Mouse (Mus musculus) liver, embryonic 15.5 days (tissue): ENCODE results near the gene Arhgef6. TPM values are rescaled to one million over a fixed set of nuclear protein-coding genes. Genes with fewer than 3 reads are reported as not detected.

Experiments
- ATAC-seq: fragments of 200-750 bp; cut with Nextera tagmentation; 2 replicates; pipeline ENCODE4 v1.8.0; 2017; ENCODE audit warnings: moderate number of reproducible peaks, mild to moderate bottlenecking, moderate library complexity; ENCODE audit not compliant: insufficient read depth
- H3K27ac ChIP-seq: fragments of 300-500 bp; sonication (generic); replicated peaks from 2 replicates; pipeline ENCODE4 v1.5.1; 2015; ENCODE audit warnings: mild to moderate bottlenecking, inconsistent platforms
- H3K27me3 ChIP-seq: fragments of 300-500 bp; sonication (generic); 2 replicates; pipeline ENCODE4 v1.6.1; 2015; ENCODE audit warnings: mild to moderate bottlenecking, inconsistent platforms
- H3K36me3 ChIP-seq: fragments of 300-500 bp; sonication (generic); replicated peaks from 2 replicates; pipeline ENCODE4 v1.6.1; 2015; ENCODE audit warnings: moderate library complexity, mild to moderate bottlenecking, inconsistent platforms
- H3K4me1 ChIP-seq: fragments of 300-500 bp; sonication (generic); replicated peaks from 2 replicates; pipeline ENCODE4 v1.6.1; 2015; ENCODE audit warnings: inconsistent platforms
- H3K4me2 ChIP-seq: fragments of 300-500 bp; sonication (generic); 2 replicates; pipeline ENCODE4 v1.6.1; 2015; ENCODE audit warnings: moderate library complexity, mild to moderate bottlenecking, inconsistent platforms
- H3K4me3 ChIP-seq: fragments of 300-500 bp; sonication (generic); replicated peaks from 2 replicates; pipeline ENCODE4 v1.5.1; 2015; ENCODE audit warnings: mild to moderate bottlenecking, inconsistent platforms
- H3K9ac ChIP-seq: fragments of 300-500 bp; sonication (generic); 2 replicates; pipeline ENCODE4 v1.6.1; 2015; ENCODE audit warnings: moderate library complexity, mild to moderate bottlenecking, inconsistent platforms
- H3K9me3 ChIP-seq: fragments of 300-500 bp; sonication (generic); replicated peaks from 2 replicates; pipeline ENCODE4 v1.6.1; 2016; ENCODE audit warnings: inconsistent platforms
- WGBS: fragments of 180-500 bp; shearing (Covaris S2); methylation state at CpG from one replicate; pipeline ENCODE4 v1.1.7; 2015; ENCODE audit warnings: mixed read lengths; ENCODE audit not compliant: insufficient replicate concordance; 5-methylcytosine and 5-hydroxymethylcytosine counted together
- polyA plus RNA-seq: library from polyadenylated mRNA; unstranded; fragments of >200 nt; fragmentation: Nextera tagmentation; extraction: Ambion mirVana; gene quantifications from 2 replicates; pipeline ENCODE4 v1.2.1, GENCODE M21; 2015

Arhgef6 gene
- polyA plus RNA-seq, result 5.5 and 5.7 TPM in 2 replicates

- WGBS, result 27% methylated on average over 18 of the region's 18 CpGs
- peak within 1 kb of the TSS; percentile 14; the same call in 1 of the 2 replicates for H3K4me3 ChIP-seq
- no peaks in the 10 kb centered on the region for H3K4me1 ChIP-seq
- no peaks in the 10 kb centered on the region for H3K9me3 ChIP-seq
- no peak within 1 kb of the TSS for H3K9ac ChIP-seq
- no peaks in the 10 kb centered on the region for H3K36me3 ChIP-seq
- no peaks in the 10 kb centered on the region for H3K27me3 ChIP-seq
- ATAC-seq, result no peak
- peak within 1 kb of the TSS; percentile 13; the same call in 1 of the 2 replicates for H3K4me2 ChIP-seq
- H3K27ac ChIP-seq, result no peak within 1 kb of the TSS
Observed at GRCm38 (mm10) chrX:57338371-57339211, at the start of gene Arhgef6. Gene Arhgef6 (minus strand): TSS chrX:57338729.

DNA sequence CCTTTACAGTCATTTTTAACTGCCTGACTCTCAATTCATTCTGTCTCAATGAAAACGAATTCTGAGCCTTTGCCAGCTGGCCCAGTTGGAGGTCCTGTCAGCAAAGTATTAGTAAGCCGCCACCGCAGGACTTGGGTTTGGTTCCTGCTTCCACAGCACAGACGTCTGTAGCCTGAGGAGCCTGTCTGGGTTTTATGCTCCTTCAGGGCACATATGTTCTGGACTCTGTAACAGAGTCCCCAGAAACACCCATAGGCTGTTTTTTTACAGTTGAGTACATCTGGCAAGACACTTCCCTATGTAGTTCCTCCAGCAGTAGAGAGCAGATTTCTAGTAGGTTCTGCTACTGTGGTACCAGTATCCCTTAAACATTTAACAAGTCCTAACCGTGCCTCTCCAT, 42.4 kb upstream of the Arhgef6 start:
- no peak overlapping the region for H3K27ac ChIP-seq
- H3K4me3 ChIP-seq, result no peak overlapping the region
- ATAC-seq, result no peak
- no peaks in the 10 kb centered on the region for H3K27me3 ChIP-seq
- no peaks in the 10 kb centered on the region for H3K9me3 ChIP-seq
- 76% methylated on average over 5 of the region's 5 CpGs for WGBS
- peaks cover 75% of the 10 kb centered on the region for H3K36me3 ChIP-seq
- no peak overlapping the region for H3K9ac ChIP-seq
- H3K4me1 ChIP-seq, result no peaks in the 10 kb centered on the region
- no peak overlapping the region for H3K4me2 ChIP-seq

DNA sequence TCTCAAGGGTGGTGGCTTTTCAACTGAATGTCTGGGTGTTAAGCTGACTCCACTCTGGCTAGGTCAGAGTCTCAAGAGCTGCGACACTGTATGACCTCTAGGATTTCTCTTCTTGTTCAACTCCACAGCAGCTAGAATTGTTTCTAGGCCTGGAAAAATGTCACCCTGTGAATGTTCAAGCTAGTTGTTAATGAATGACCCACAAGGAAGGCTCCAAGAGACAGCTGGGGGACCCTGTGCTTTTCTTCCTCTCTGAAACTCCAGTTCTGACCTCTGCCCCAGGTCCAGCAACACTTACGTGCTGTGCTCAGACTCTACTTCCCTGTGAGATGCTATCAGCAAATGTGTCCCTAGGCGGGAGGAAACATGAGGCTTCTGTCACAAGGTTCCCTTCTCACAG, 40.0 kb upstream of the Arhgef6 start:
- peaks cover 52% of the 10 kb centered on the region for H3K36me3 ChIP-seq
- no peak overlapping the region for H3K9ac ChIP-seq
- WGBS, result 57% methylated on average over 3 of the region's 3 CpGs
- H3K9me3 ChIP-seq, result no peaks in the 10 kb centered on the region
- no peaks in the 10 kb centered on the region for H3K27me3 ChIP-seq
- no peak overlapping the region for H3K4me3 ChIP-seq
- no peak overlapping the region for H3K4me2 ChIP-seq
- H3K4me1 ChIP-seq, result peaks cover 8% of the 10 kb centered on the region
- ATAC-seq, result no peak
- no peak overlapping the region for H3K27ac ChIP-seq

- H3K4me1 ChIP-seq, result peaks cover 23% of the 10 kb centered on the region
- WGBS, result 60% methylated on average over 3 of the region's 3 CpGs
- peaks cover 43% of the 10 kb centered on the region for H3K36me3 ChIP-seq
- H3K4me3 ChIP-seq, result no peak overlapping the region
- H3K9me3 ChIP-seq, result no peaks in the 10 kb centered on the region
- H3K4me2 ChIP-seq, result no peak overlapping the region
- H3K9ac ChIP-seq, result no peak overlapping the region
- no peak overlapping the region for H3K27ac ChIP-seq
- no peak for ATAC-seq
- no peaks in the 10 kb centered on the region for H3K27me3 ChIP-seq
Observed at GRCm38 (mm10) chrX:57377096-57377495, 38.6 kb upstream of the Arhgef6 start.

DNA sequence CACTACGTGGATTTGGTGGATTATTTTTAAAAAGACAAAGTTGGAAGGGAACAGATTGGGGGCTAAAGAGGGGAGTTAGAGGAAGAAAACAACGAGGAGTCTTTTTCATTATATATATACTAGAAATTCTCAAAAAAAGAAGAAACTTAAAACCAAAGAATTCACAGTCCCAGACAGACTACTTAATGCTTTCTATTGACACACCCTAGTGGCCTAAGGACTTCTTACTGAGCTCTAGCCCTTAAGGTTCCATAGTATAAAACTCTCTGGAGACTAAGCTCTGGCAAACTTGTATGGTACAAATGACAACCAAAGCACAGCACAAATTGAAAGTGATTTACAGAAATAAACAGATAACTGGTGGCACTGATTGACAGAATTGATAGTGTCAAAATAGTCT, 35.5 kb upstream of the Arhgef6 start:
- no peak overlapping the region for H3K4me3 ChIP-seq
- WGBS, result 40% methylated on average over 2 of the region's 2 CpGs
- peaks cover 18% of the 10 kb centered on the region for H3K36me3 ChIP-seq
- H3K4me1 ChIP-seq, result peaks cover 35% of the 10 kb centered on the region
- no peaks in the 10 kb centered on the region for H3K9me3 ChIP-seq
- peak overlapping the region; percentile 78 for H3K27ac ChIP-seq
- no peak overlapping the region for H3K9ac ChIP-seq
- H3K4me2 ChIP-seq, result peak overlapping the region; percentile 43
- ATAC-seq, result peak; percentile 60
- H3K27me3 ChIP-seq, result no peaks in the 10 kb centered on the region

DNA sequence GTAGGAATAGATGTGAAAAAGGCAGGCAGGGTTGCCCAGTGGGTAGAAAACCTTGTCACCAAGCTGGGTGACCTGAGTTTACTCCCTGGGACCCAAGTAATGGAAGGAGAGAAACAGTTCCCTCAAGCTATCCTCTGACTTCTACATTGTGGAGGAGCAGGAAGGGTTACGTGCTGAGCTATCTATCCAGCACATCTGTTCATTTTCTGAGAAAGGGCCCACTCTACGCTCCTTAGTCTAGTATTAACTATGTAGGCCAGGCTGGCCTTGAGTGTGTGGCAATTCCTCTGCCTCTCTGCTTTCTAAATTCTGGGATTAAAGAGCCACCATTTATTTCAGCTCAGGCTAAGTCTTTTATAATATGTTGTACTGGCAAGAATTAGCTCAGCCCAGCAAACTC, 35.0 kb upstream of the Arhgef6 start:
- Histone ChIP-seq H3K9ac (no peak overlapping the region), H3K36me3 (peaks cover 14% of the 10 kb centered on the region), H3K27me3 (no peaks in the 10 kb centered on the region), H3K4me2 (peak overlapping the region; percentile 43), H3K9me3 (no peaks in the 10 kb centered on the region), H3K4me3 (no peak overlapping the region), H3K27ac (peak overlapping the region; percentile 78), H3K4me1 (peaks cover 35% of the 10 kb centered on the region)
- 54% methylated on average over 2 of the region's 2 CpGs for WGBS
- ATAC-seq, result peak; percentile 96

DNA sequence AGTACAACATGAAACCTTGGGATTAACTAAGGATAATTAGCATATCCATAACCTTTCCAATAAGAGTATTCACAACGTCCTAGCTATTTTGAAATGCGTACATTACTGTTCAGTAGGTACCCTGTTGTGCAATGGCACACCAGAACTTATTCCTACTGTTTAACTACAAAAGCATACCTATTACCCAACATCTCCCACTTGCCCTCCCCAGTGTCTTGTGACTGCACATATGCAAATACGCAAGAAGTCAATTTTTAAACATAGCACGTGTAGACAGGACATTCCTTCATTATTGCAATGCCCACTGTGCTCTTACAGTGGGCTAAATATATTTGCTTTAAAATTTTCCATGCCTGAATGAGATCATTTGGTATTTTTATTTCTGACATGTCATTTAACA, 34.4 kb upstream of the Arhgef6 start:
- Histone ChIP-seq H3K36me3 (peaks cover 9% of the 10 kb centered on the region; the same call in 1 of the 2 replicates), H3K4me3 (no peak overlapping the region), H3K9me3 (no peaks in the 10 kb centered on the region), H3K9ac (no peak overlapping the region), H3K27me3 (no peaks in the 10 kb centered on the region), H3K27ac (peak overlapping the region; percentile 78; the same call in 1 of the 2 replicates), H3K4me1 (peaks cover 35% of the 10 kb centered on the region), H3K4me2 (no peak overlapping the region)
- WGBS, result 60% methylated on average over 4 of the region's 4 CpGs
- no peak for ATAC-seq

DNA sequence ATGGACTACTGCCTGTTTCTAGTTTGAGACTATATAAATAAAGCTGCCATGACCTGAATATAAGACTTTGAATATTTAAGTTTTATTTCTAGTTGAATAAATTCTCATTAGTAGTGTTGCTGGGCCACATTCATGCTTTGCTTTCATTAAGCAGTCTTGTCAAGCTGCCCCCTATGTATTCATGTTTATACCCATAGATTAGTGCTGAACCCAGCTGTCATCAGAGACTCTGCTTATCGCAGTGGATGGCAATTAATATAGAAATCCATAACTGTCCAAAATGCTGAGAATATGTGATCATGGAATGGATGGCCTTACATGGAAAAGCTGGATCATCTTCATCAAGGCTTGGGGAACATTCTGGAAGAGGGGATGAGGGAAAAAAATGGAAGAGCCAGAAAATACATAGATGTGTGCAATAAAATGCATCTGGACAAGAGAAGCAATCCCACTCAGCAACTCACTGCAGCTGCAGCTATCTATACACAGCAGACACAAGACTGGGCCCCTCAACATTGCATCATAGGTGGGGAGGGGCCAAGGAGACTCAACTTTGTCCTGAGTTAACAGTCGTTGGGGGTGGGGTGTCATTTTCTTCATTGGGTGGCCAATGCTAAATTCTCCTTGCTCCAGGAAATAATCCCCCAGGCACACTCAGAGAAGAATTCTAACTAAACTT, 26.5 kb upstream of the Arhgef6 start:
- H3K27me3 ChIP-seq, result no peaks in the 10 kb centered on the region
- no peak overlapping the region for H3K4me3 ChIP-seq
- no peak overlapping the region for H3K9ac ChIP-seq
- peak; percentile 98 for ATAC-seq
- H3K9me3 ChIP-seq, result no peaks in the 10 kb centered on the region
- WGBS, result 33% methylated on average over 2 of the region's 2 CpGs
- H3K36me3 ChIP-seq, result no peaks in the 10 kb centered on the region
- peaks cover 23% of the 10 kb centered on the region for H3K4me1 ChIP-seq
- H3K27ac ChIP-seq, result peak overlapping the region; percentile 89
- peak overlapping the region; percentile 49 for H3K4me2 ChIP-seq

DNA sequence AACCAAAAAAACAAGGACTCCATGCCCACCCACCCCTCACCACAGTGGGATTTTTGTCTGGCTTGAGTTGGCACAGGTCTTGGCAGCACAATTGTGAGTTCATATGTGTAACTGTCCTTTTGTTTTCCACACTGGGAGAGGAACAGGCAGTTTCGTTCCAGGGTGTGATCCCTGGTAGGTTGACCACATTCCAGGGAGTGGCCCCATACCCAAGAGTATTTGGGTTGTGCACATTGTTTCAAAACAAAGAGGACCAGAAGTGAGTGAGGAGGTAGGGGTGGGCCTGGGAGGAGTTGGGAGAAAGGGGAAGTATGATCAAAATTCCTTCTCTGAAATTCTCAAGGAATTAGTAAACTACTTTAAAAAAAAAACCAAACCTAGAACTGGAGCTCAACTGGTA, 20.8 kb upstream of the Arhgef6 start:
- WGBS, result 65% methylated on average over 1 of the region's 1 CpGs

DNA sequence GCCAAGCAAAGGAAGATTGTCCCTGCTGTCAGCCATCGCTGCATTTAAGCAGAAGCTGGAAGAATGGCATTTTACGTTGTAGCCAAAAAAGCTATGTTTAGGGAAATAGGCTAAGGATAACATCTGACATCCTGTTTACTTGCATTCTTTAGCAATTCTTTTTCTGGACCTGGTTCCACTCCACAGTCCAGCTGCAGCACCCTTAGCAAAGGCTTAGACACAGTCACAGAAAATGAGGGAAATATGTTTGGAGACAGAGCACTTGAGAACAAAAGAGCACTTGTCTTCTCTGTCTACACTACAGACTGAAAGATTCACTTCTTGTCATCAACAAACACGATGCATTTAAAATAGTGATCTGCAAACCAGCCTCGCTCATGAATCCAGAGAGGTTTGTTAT, 691 bp upstream of the Arhgef6 start:
- Histone ChIP-seq H3K9ac (no peak overlapping the region), H3K4me3 (no peak overlapping the region), H3K4me2 (peak overlapping the region; percentile 13; the same call in 1 of the 2 replicates), H3K36me3 (no peaks in the 10 kb centered on the region), H3K9me3 (no peaks in the 10 kb centered on the region), H3K27me3 (no peaks in the 10 kb centered on the region), H3K4me1 (no peaks in the 10 kb centered on the region), H3K27ac (no peak overlapping the region)
- 60% methylated on average over 4 of the region's 4 CpGs for WGBS
- ATAC-seq, result no peak

More for the DNA sequence above, 20.8 kb upstream of the Arhgef6 start:
- Histone ChIP-seq H3K27me3 (no peaks in the 10 kb centered on the region), H3K4me1 (peaks cover 4% of the 10 kb centered on the region), H3K4me2 (no peak overlapping the region), H3K27ac (no peak overlapping the region), H3K9ac (no peak overlapping the region), H3K4me3 (no peak overlapping the region), H3K36me3 (no peaks in the 10 kb centered on the region), H3K9me3 (no peaks in the 10 kb centered on the region)
- ATAC-seq, result no peak

- Histone ChIP-seq H3K4me2 (no peak overlapping the region), H3K9ac (no peak overlapping the region), H3K27ac (no peak overlapping the region)
Observed at GRCm38 (mm10) chrX:57337582-57337981, 947 bp downstream of the Arhgef6 start.

More at GRCm38 (mm10) chrX:57337582-57337981, 947 bp downstream of the Arhgef6 start:
- Histone ChIP-seq H3K9me3 (no peaks in the 10 kb centered on the region), H3K4me3 (0 out of 2 replicates have a peak overlapping the region, but pooled peaks have one; percentile 14), H3K36me3 (no peaks in the 10 kb centered on the region), H3K4me1 (no peaks in the 10 kb centered on the region), H3K27me3 (no peaks in the 10 kb centered on the region)
- ATAC-seq, result no peak
